Mouse (Mus musculus) MEL (cell line): ENCODE data around the gene Jmjd1c. TPM values are rescaled to one million over a fixed set of nuclear protein-coding genes. Genes with fewer than 3 reads are reported as not detected.

Source experiments
- DNase-seq: peaks from one replicate; pipeline ENCODE4 v3.0.0; 2011; ENCODE audit warnings: low read depth, low spot score
- H3K27ac ChIP-seq: 2 replicates; pipeline ENCODE4 v1.5.1; 2012; ENCODE audit warnings: low read depth, mild to moderate bottlenecking, control low read depth, low read length, moderate library complexity; ENCODE audit not compliant: control insufficient read depth
- H3K27me3 ChIP-seq, 2 experiments: fragments of 150-350 bp in 1 of 2; sonication (generic) in 1 of 2; 2 replicates each; pipeline ENCODE4 v1.6.1; 2012; ENCODE audit warnings: low read length in 2 of 2, mild to moderate bottlenecking in 2 of 2, improper control_type of control experiment in 1 of 2, moderate library complexity in 1 of 2; ENCODE audit not compliant: insufficient read depth in 2 of 2, control insufficient read depth in 1 of 2
- H3K36me3 ChIP-seq, 2 experiments: 2 replicates each; pipeline ENCODE4 v1.6.1; 2012 to 2014; ENCODE audit warnings: low read length in 2 of 2, improper control_type of control experiment in 1 of 2, inconsistent platforms in 1 of 2, mild to moderate bottlenecking in 1 of 2; ENCODE audit not compliant: insufficient read depth in 2 of 2, control insufficient read depth in 1 of 2
- H3K4me1 ChIP-seq, 2 experiments: fragments of 150-350 bp in 1 of 2; sonication (generic) in 1 of 2; 2 replicates each; pipeline ENCODE4 v1.6.1; 2012; ENCODE audit warnings: low read length in 2 of 2, improper control_type of control experiment in 1 of 2, mild to moderate bottlenecking in 1 of 2; ENCODE audit not compliant: insufficient read depth in 2 of 2, control insufficient read depth in 1 of 2
- H3K4me3 ChIP-seq, 2 experiments: fragments of 150-350 bp in 1 of 2; sonication (generic) in 1 of 2; 2 replicates each; pipeline ENCODE4 v1.5.1; 2012; ENCODE audit warnings: low read depth in 2 of 2, low read length in 2 of 2, mild to moderate bottlenecking in 2 of 2, moderate library complexity in 2 of 2, control low read depth in 1 of 2, improper control_type of control experiment in 1 of 2; ENCODE audit not compliant: control insufficient read depth in 1 of 2, insufficient read depth in 1 of 2
- H3K79me2 ChIP-seq: 2 replicates; pipeline ENCODE4 v1.6.1; 2012; ENCODE audit warnings: mild to moderate bottlenecking, low read length, moderate library complexity; ENCODE audit not compliant: control insufficient read depth, poor library complexity, insufficient read depth
- H3K9ac ChIP-seq: 2 replicates; pipeline ENCODE4 v1.6.1; 2012; ENCODE audit warnings: low read depth, mild to moderate bottlenecking, control low read depth, low read length, moderate library complexity; ENCODE audit not compliant: control insufficient read depth, poor library complexity, severe bottlenecking
- H3K9me3 ChIP-seq: fragments of 150-350 bp; sonication (generic); replicated peaks from 2 replicates; pipeline ENCODE4 v1.6.1; 2012; ENCODE audit warnings: mild to moderate bottlenecking, low read length, improper control_type of control experiment, moderate library complexity; ENCODE audit not compliant: insufficient read depth
- BHLHE40 ChIP-seq: IDR thresholded peaks from 2 replicates; pipeline ENCODE4 v1.6.1; 2012; ENCODE audit warnings: low read depth, mild to moderate bottlenecking, inconsistent platforms, low read length, improper control_type of control experiment, borderline replicate concordance
- CHD1 ChIP-seq: IDR thresholded peaks from 2 replicates; pipeline ENCODE4 v1.6.1; 2012; ENCODE audit warnings: low read depth, mild to moderate bottlenecking, inconsistent platforms, low read length, improper control_type of control experiment
- CHD2 ChIP-seq: IDR thresholded peaks from 2 replicates; pipeline ENCODE4 v1.6.1; 2011; ENCODE audit warnings: low read length, improper control_type of control experiment
- CTCF ChIP-seq, 3 experiments: IDR thresholded peaks in 2 of 3; conservative IDR thresholded peaks in 1 of 3; 2 replicates each; pipeline ENCODE4 v1.5.1; 2011 to 2012; ENCODE audit warnings: low read length in 3 of 3, low read depth in 2 of 3, mild to moderate bottlenecking in 2 of 3, improper control_type of control experiment in 1 of 3, inconsistent platforms in 1 of 3, mixed read lengths in 1 of 3, moderate library complexity in 1 of 3; ENCODE audit not compliant: control insufficient read depth in 1 of 3, insufficient read depth in 1 of 3, poor library complexity in 1 of 3, severe bottlenecking in 1 of 3
- E2F4 ChIP-seq: IDR thresholded peaks from 2 replicates; pipeline ENCODE4 v1.6.1; 2011; ENCODE audit warnings: low read depth, low read length, improper control_type of control experiment, borderline replicate concordance
- ETS1 ChIP-seq: IDR thresholded peaks from 2 replicates; pipeline ENCODE4 v1.6.1; 2012; ENCODE audit warnings: low read depth, mild to moderate bottlenecking, inconsistent platforms, low read length, improper control_type of control experiment, moderate library complexity
- GATA1 ChIP-seq: IDR thresholded peaks from 2 replicates; pipeline ENCODE4 v1.6.1; 2011; ENCODE audit warnings: low read depth, low read length, improper control_type of control experiment
- HCFC1 ChIP-seq: IDR thresholded peaks from 2 replicates; pipeline ENCODE4 v1.6.1; 2012; ENCODE audit warnings: low read depth, mild to moderate bottlenecking, inconsistent platforms, low read length, improper control_type of control experiment, moderate library complexity
- JUND ChIP-seq: IDR thresholded peaks from 2 replicates; pipeline ENCODE4 v1.6.1; 2011; ENCODE audit warnings: low read depth, mild to moderate bottlenecking, improper control_type of control experiment, low read length
- KAT2A ChIP-seq: conservative IDR thresholded peaks from 2 replicates; pipeline ENCODE4 v1.6.1; 2012; ENCODE audit warnings: low read depth, low read length, improper control_type of control experiment, inconsistent platforms
- MAFK ChIP-seq: IDR thresholded peaks from 2 replicates; pipeline ENCODE4 v1.6.1; 2011; ENCODE audit warnings: low read depth, mild to moderate bottlenecking, low read length, improper control_type of control experiment, borderline replicate concordance
- MEF2A ChIP-seq: IDR thresholded peaks from 2 replicates; pipeline ENCODE4 v1.6.1; 2014; ENCODE audit warnings: low read depth, mild to moderate bottlenecking, inconsistent platforms, low read length, improper control_type of control experiment; ENCODE audit not compliant: poor library complexity, insufficient replicate concordance, severe bottlenecking; ENCODE audit errors: extremely low read depth
- MXI1 ChIP-seq: IDR thresholded peaks from 2 replicates; pipeline ENCODE4 v1.6.1; 2011; ENCODE audit warnings: mild to moderate bottlenecking, low read depth, low read length, improper control_type of control experiment
- MYB ChIP-seq: IDR thresholded peaks from 2 replicates; pipeline ENCODE4 v1.6.1; 2011; ENCODE audit warnings: mild to moderate bottlenecking, low read depth, low read length, improper control_type of control experiment
- POLR2AphosphoS2 ChIP-seq: IDR thresholded peaks from 2 replicates; pipeline ENCODE4 v1.6.1; 2011; ENCODE audit warnings: low read length, improper control_type of control experiment
- RAD21 ChIP-seq: IDR thresholded peaks from 2 replicates; pipeline ENCODE4 v1.6.1; 2011; ENCODE audit warnings: mild to moderate bottlenecking, low read depth, low read length, improper control_type of control experiment
- RCOR1 ChIP-seq: IDR thresholded peaks from 2 replicates; pipeline ENCODE4 v1.6.1; 2012; ENCODE audit warnings: low read depth, mild to moderate bottlenecking, inconsistent platforms, low read length, improper control_type of control experiment
- SIN3A ChIP-seq: IDR thresholded peaks from 2 replicates; pipeline ENCODE4 v1.6.1; 2012; ENCODE audit warnings: low read length, improper control_type of control experiment, inconsistent platforms
- SMC3 ChIP-seq: IDR thresholded peaks from 2 replicates; pipeline ENCODE4 v1.6.1; 2011; ENCODE audit warnings: low read depth, low read length, improper control_type of control experiment
- TAL1 ChIP-seq: IDR thresholded peaks from 2 replicates; pipeline ENCODE4 v1.6.1; 2012; ENCODE audit warnings: mild to moderate bottlenecking, inconsistent platforms, low read length, moderate library complexity, mixed read lengths
- TBP ChIP-seq: IDR thresholded peaks from 2 replicates; pipeline ENCODE4 v1.8.0; 2011; ENCODE audit warnings: low read depth, low read length, improper control_type of control experiment
- TCF12 ChIP-seq: IDR thresholded peaks from 2 replicates; pipeline ENCODE4 v1.6.1; 2014; ENCODE audit warnings: low read depth, mild to moderate bottlenecking, inconsistent platforms, low read length, improper control_type of control experiment, moderate library complexity
- UBTF ChIP-seq: IDR thresholded peaks from 2 replicates; pipeline ENCODE4 v1.6.1; 2012; ENCODE audit warnings: low read depth, mild to moderate bottlenecking, inconsistent platforms, low read length, improper control_type of control experiment, moderate library complexity, borderline replicate concordance; ENCODE audit not compliant: insufficient read depth
- USF1 ChIP-seq: IDR thresholded peaks from 2 replicates; pipeline ENCODE4 v1.6.1; 2014; ENCODE audit warnings: low read depth, mild to moderate bottlenecking, inconsistent platforms, low read length, improper control_type of control experiment, moderate library complexity
- ZNF384 ChIP-seq: IDR thresholded peaks from 2 replicates; pipeline ENCODE4 v1.6.1; 2012; ENCODE audit warnings: low read depth, mild to moderate bottlenecking, inconsistent platforms, low read length, improper control_type of control experiment
- polyA plus RNA-seq, 2 experiments: library from polyadenylated mRNA; stranded (reverse) in 1 of 2; unstranded in 1 of 2; fragments of >175 nt in 1 of 2; fragments of >200 nt in 1 of 2; gene quantifications; 2 replicates each; pipeline versions ENCODE4 v1.2.1 to v1.2.4; 2012; ENCODE audit warnings: low replicate concordance in 2 of 2, low read depth in 1 of 2; ENCODE audit not compliant: insufficient read length in 2 of 2, insufficient read depth in 1 of 2, missing spikeins in 1 of 2
- total RNA-seq: library from RNA; depleted of rRNA; stranded (reverse); fragments of 300-350 nt; gene quantifications from 2 replicates; pipeline ENCODE4 v1.2.3, GENCODE M21; 2012

Jmjd1c gene
- total and polyA plus RNA-seq, 3 experiments = 10.6 to 62.3 (median 15.2) TPM

GRCm38 (mm10) chr10:67183086-67183485 lies 87.2 kb downstream of the Jmjd1c start (continued):
- TF ChIP-seq HCFC1 (0 out of 2 replicates have a peak, but pooled peaks have one; percentile 24), GATA1 (peak; percentile 92), TBP (no peak), MYB (peak; percentile 91), SIN3A (peak; percentile 79), MAFK (no peak), BHLHE40 (peak; percentile 48; the same call in 1 of the 2 replicates), TAL1 (peak; percentile 89), E2F4 (no peak), USF1 (no peak), TCF12 (peak; percentile 97), RAD21 (no peak), ZNF384 (0 out of 2 replicates have a peak, but pooled peaks have one; percentile 42)

- Histone ChIP-seq H3K36me3 (peaks cover 0 to 23% of the 10 kb centered on the region in 2 experiments; a peak in 2 of 4 replicates), H3K4me1 (peaks cover 9 to 25% of the 10 kb centered on the region in 2 experiments)
- peak; percentile 41 for DNase-seq
- TF ChIP-seq JUND (no peak), ZNF384 (0 out of 2 replicates have a peak, but pooled peaks have one; percentile 7), HCFC1 (peak; percentile 14; the same call in 1 of the 2 replicates), MEF2A (no peak)
- TF ChIP-seq, all 39 proteins: peak for 2
- H3K27ac ChIP-seq = peak overlapping the region; percentile 30; the same call in 1 of the 2 replicates
- H3K4me3 ChIP-seq = peak overlapping the region in 1 of 2 experiments; percentile 60; a peak in 1 of 4 replicates
- no peaks in the 10 kb centered on the region for H3K27me3 ChIP-seq
- peak overlapping the region; percentile 2 for H3K9ac ChIP-seq
- H3K79me2 ChIP-seq = peaks cover 25% of the 10 kb centered on the region
- no peaks in the 10 kb centered on the region for H3K9me3 ChIP-seq
Measured at GRCm38 (mm10) chr10:67184441-67185070, 88.6 kb downstream of the Jmjd1c start.

- H3K27me3 ChIP-seq = no peaks in the 10 kb centered on the region
- peaks cover 0 to 27% of the 10 kb centered on the region in 2 experiments; a peak in 2 of 4 replicates for H3K36me3 ChIP-seq
- peak; percentile 93 for TF ChIP-seq POLR2AphosphoS2
- TF ChIP-seq RAD21 = no peak
- TF ChIP-seq CHD1 = 0 out of 2 replicates have a peak, but pooled peaks have one; percentile 62
- no peak for TF ChIP-seq KAT2A
- TF ChIP-seq CTCF (IDR thresholded peaks at IDR 0.05 in 2 of 3, conservative IDR thresholded peaks at IDR 0.05 in 1 of 3; ENCODE audit: control insufficient read depth in 1 of 3, insufficient read depth in 1 of 3, low read depth in 2 of 3, low read length in 3 of 3, poor library complexity in 1 of 3, severe bottlenecking in 1 of 3) = peak in 1 of 3 experiments; percentile 15; a peak in 2 of 6 replicates
- no peak for TF ChIP-seq CHD2
- TF ChIP-seq SMC3 = no peak
- TF ChIP-seq TBP = peak; percentile 95
- peak; percentile 88 for TF ChIP-seq ETS1
- peak; percentile 83 for TF ChIP-seq MXI1
- no peak for TF ChIP-seq MEF2A
- TF ChIP-seq RCOR1 = peak; percentile 22; the same call in 1 of the 2 replicates
- no peak for TF ChIP-seq TAL1
- peak; percentile 85 for TF ChIP-seq BHLHE40
- TF ChIP-seq ZNF384 = no peak
- peak; percentile 76 for TF ChIP-seq USF1
- TF ChIP-seq MYB = peak; percentile 72; the same call in 1 of the 2 replicates
- peak; percentile 87 for TF ChIP-seq SIN3A
- TF ChIP-seq UBTF = no peak
Measured at GRCm38 (mm10) chr10:67185491-67186081, 89.7 kb downstream of the Jmjd1c start.

More at GRCm38 (mm10) chr10:67185491-67186081, 89.7 kb downstream of the Jmjd1c start:
- Histone ChIP-seq H3K79me2 (peaks cover 31% of the 10 kb centered on the region), H3K4me1 (peaks cover 12 to 31% of the 10 kb centered on the region in 2 experiments), H3K4me3 (peak overlapping the region; percentile 93 to 100), H3K9me3 (no peaks in the 10 kb centered on the region), H3K9ac (peak overlapping the region; percentile 80), H3K27ac (peak overlapping the region; percentile 100)
- peak; percentile 96 for DNase-seq
